Mouse (Mus musculus) retina, postnatal 1 day (tissue): ENCODE results near the gene Maml2.
A peak's percentile ranks its signal among the peaks of the same experiment; 100 is the strongest.

Source experiments
- DNase-seq: peaks from one replicate; pipeline ENCODE4 v3.0.0-alpha.2; 2012

The Maml2 gene

GRCm38 (mm10) chr9:13622426-13622825, 324.7 kb downstream of the Maml2 start:
- DNase-seq = no peak

GRCm38 (mm10) chr9:13623892-13624422, 326.2 kb downstream of the Maml2 start:
- DNase-seq = no peak

GRCm38 (mm10) chr9:13624780-13625179, 327.0 kb downstream of the Maml2 start:
- no peak for DNase-seq

GRCm38 (mm10) chr9:13625215-13625614, 327.5 kb downstream of the Maml2 start:
- DNase-seq = no peak

GRCm38 (mm10) chr9:13626480-13626879, 328.7 kb downstream of the Maml2 start:
- DNase-seq = no peak

- no peak for DNase-seq
Measured at GRCm38 (mm10) chr9:13633371-13633770, 335.6 kb downstream of the Maml2 start.

GRCm38 (mm10) chr9:13639655-13640054, 341.9 kb downstream of the Maml2 start:
- no peak for DNase-seq

GRCm38 (mm10) chr9:13645153-13645552, 347.4 kb downstream of the Maml2 start:
- no peak for DNase-seq

- no peak for DNase-seq
Measured at GRCm38 (mm10) chr9:13651065-13651464, 353.3 kb downstream of the Maml2 start.

GRCm38 (mm10) chr9:13651828-13652227, 354.1 kb downstream of the Maml2 start:
- no peak for DNase-seq

- peak; percentile 85 for DNase-seq
Measured at GRCm38 (mm10) chr9:13652389-13652877, 354.7 kb downstream of the Maml2 start.

GRCm38 (mm10) chr9:13652917-13653316, 355.2 kb downstream of the Maml2 start:
- peak; percentile 79 for DNase-seq

GRCm38 (mm10) chr9:13661768-13662623, 364.2 kb downstream of the Maml2 start:
- peak; percentile 16 for DNase-seq

GRCm38 (mm10) chr9:13665487-13665969, 367.8 kb downstream of the Maml2 start:
- DNase-seq = no peak

GRCm38 (mm10) chr9:13667955-13668354, 370.2 kb downstream of the Maml2 start:
- DNase-seq = no peak

- no peak for DNase-seq
Measured at GRCm38 (mm10) chr9:13668742-13669141, 371.0 kb downstream of the Maml2 start.

GRCm38 (mm10) chr9:13671125-13671769, 373.5 kb downstream of the Maml2 start:
- DNase-seq = no peak

- no peak for DNase-seq
Measured at GRCm38 (mm10) chr9:13673304-13673703, 375.5 kb downstream of the Maml2 start.

- DNase-seq = no peak
Measured at GRCm38 (mm10) chr9:13678026-13678425, 380.3 kb downstream of the Maml2 start.

GRCm38 (mm10) chr9:13679696-13680095, 381.9 kb downstream of the Maml2 start:
- no peak for DNase-seq

GRCm38 (mm10) chr9:13681147-13681546, 383.4 kb downstream of the Maml2 start:
- DNase-seq = no peak

GRCm38 (mm10) chr9:13681581-13682038, 383.9 kb downstream of the Maml2 start:
- DNase-seq = peak; percentile 86

GRCm38 (mm10) chr9:13684327-13684934, 386.7 kb downstream of the Maml2 start:
- no peak for DNase-seq
